Mouse (Mus musculus) midbrain, embryonic 12.5 days (tissue): ENCODE results near the gene Anapc16. TPM values are rescaled to one million over a fixed set of nuclear protein-coding genes. Genes with fewer than 3 reads are reported as not detected.
"Not testable (repeated sequence)": the region's sequence is repeated elsewhere in the genome, so short reads cannot be mapped to it uniquely, and the experiment has no call there.

ENCODE experiments used
- ATAC-seq: fragments of 200-750 bp; cut with Nextera tagmentation; 2 replicates; pipeline ENCODE4 v1.8.0; 2017; ENCODE audit warnings: low read depth, moderate TSS enrichment, moderate library complexity; ENCODE audit not compliant: low FRiP score
- H3K27ac ChIP-seq: fragments of 300-500 bp; sonication (generic); replicated peaks from 2 replicates; pipeline ENCODE4 v1.5.1; 2016; ENCODE audit warnings: mild to moderate bottlenecking
- H3K27me3 ChIP-seq: fragments of 300-500 bp; sonication (generic); 2 replicates; pipeline ENCODE4 v1.6.1; 2016; ENCODE audit warnings: mild to moderate bottlenecking
- H3K36me3 ChIP-seq: fragments of 300-500 bp; sonication (generic); 2 replicates; pipeline ENCODE4 v1.6.1; 2016
- H3K4me1 ChIP-seq: fragments of 300-500 bp; sonication (generic); 2 replicates; pipeline ENCODE4 v1.6.1; 2016
- H3K4me2 ChIP-seq: fragments of 300-500 bp; sonication (generic); replicated peaks from 2 replicates; pipeline ENCODE4 v1.6.1; 2016; ENCODE audit warnings: mild to moderate bottlenecking, moderate library complexity
- H3K4me3 ChIP-seq: fragments of 300-500 bp; sonication (generic); 2 replicates; pipeline ENCODE4 v1.5.1; 2016; ENCODE audit warnings: mild to moderate bottlenecking
- H3K9ac ChIP-seq: fragments of 300-500 bp; sonication (generic); replicated peaks from 2 replicates; pipeline ENCODE4 v1.6.1; 2016; ENCODE audit warnings: mild to moderate bottlenecking, moderate library complexity
- H3K9me3 ChIP-seq: fragments of 300-500 bp; sonication (generic); 2 replicates; pipeline ENCODE4 v1.6.1; 2016; ENCODE audit warnings: mild to moderate bottlenecking
- WGBS: fragments of 180-500 bp; shearing (Covaris S2); methylation state at CpG from one replicate; pipeline ENCODE4 v1.1.7; 2016; 5-methylcytosine and 5-hydroxymethylcytosine counted together
- polyA plus RNA-seq: library from polyadenylated mRNA; unstranded; fragments of >200 nt; fragmentation: Nextera tagmentation; extraction: Ambion mirVana; gene quantifications from 2 replicates; pipeline ENCODE4 v1.2.1, GENCODE M21; 2016

Gene Anapc16
- polyA plus RNA-seq, 1 experiment from 2014 or later = 115 TPM

GRCm38 (mm10) chr10:60028181-60028580 is 25.2 kb upstream of the Anapc16 start:
- H3K9ac ChIP-seq = no peak overlapping the region
- no peak overlapping the region for H3K27ac ChIP-seq
- H3K4me2 ChIP-seq = no peak overlapping the region
- no peak overlapping the region for H3K4me3 ChIP-seq
- no peaks in the 10 kb centered on the region for H3K9me3 ChIP-seq
- no peak for ATAC-seq
- no peaks in the 10 kb centered on the region for H3K36me3 ChIP-seq
- H3K27me3 ChIP-seq = no peaks in the 10 kb centered on the region
- peaks cover 34% of the 10 kb centered on the region for H3K4me1 ChIP-seq
- 86% methylated on average over 7 of the region's 7 CpGs for WGBS

DNA sequence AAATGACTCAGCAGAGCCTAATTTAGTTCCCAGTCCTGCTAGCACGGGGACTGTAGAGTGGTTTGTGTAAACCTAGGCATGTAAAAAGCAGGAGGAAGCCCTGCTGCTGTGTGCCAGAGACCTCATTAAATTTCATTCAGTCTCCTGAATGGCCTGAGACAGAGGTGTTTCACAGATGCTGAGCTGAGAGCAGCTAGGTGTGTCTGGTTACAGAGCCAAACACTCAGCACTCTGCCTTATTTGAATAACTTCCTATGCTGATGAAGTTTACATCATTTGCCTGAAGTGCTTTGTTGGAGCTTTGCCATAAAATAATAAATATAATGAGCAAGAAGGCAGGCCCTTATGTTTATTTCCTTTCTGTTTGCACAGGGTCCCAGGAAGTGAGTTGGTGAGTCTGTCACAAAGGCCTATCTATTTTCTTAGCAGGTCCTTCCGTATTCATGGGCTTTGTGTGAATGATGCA is 24.7 kb upstream of the Anapc16 start:
- Histone ChIP-seq H3K9me3 (no peaks in the 10 kb centered on the region), H3K36me3 (0 out of 2 replicates have a peak, but pooled peaks cover under 1% of the 10 kb centered on the region), H3K4me1 (peaks cover 30% of the 10 kb centered on the region), H3K27ac (no peak overlapping the region), H3K9ac (no peak overlapping the region), H3K4me3 (no peak overlapping the region), H3K4me2 (no peak overlapping the region), H3K27me3 (no peaks in the 10 kb centered on the region)
- WGBS = 60% methylated on average over 2 of the region's 2 CpGs
- ATAC-seq = no peak

DNA sequence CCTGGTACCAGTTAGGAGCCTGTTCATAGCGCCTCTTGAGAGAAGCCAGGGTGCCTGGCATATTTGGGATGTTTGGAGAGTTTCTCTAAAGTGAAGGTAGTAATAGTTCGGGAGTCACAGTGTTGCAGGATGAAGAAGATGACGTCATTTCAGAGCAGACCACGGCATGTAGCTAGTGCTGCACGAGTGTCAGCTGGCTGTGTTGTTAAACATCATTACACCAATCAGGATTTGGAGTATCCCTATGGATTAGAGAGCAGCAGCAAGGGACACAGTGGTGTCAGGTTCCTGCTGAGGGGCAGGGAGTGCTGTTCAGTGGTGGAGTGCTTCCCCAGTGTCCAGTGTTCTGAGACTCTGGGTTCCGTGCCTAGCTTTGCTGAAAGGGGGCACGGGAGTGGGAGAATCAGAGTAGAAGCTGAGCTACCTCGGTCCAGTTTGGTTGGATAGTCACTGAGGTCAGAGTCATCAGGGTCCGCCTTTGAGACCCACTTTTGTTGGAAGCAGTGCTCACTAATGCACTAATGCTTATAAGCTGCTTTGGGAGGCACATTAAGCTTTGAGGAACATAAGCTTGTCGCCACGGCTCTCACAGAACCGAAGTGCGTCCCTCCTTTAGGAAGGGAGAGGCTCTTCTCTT is 23.9 kb upstream of the Anapc16 start:
- ATAC-seq = no peak
- peaks cover 8% of the 10 kb centered on the region; the same call in 1 of the 2 replicates for H3K36me3 ChIP-seq
- 47% methylated on average over 13 of the region's 13 CpGs for WGBS
- no peak overlapping the region for H3K4me2 ChIP-seq
- no peak overlapping the region for H3K4me3 ChIP-seq
- no peak overlapping the region for H3K27ac ChIP-seq
- H3K9me3 ChIP-seq = no peaks in the 10 kb centered on the region
- peaks cover 23% of the 10 kb centered on the region for H3K4me1 ChIP-seq
- H3K9ac ChIP-seq = no peak overlapping the region
- H3K27me3 ChIP-seq = no peaks in the 10 kb centered on the region

DNA sequence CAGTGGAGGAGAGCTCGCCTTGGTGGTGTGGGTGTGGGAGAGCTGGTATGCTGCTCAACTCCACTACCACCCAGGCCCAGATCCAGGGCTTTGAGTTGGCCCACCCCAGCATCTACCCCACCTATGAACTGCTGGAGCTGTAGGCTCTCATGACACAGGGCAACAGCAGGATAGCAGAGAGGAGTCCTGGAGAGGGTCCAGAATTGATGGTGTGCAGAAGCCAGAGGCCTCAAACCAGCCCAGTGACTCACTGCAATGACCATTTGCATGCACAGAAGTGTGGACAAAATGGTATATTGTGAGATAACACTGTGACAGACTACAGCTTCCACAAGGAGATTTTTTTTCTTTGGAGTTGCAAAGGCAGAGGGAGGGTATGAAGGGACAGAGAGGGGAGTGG is 20.8 kb upstream of the Anapc16 start:
- Histone ChIP-seq H3K27me3 (no peaks in the 10 kb centered on the region), H3K9me3 (no peaks in the 10 kb centered on the region), H3K27ac (no peak overlapping the region), H3K36me3 (peaks cover 11% of the 10 kb centered on the region), H3K4me2 (no peak overlapping the region), H3K9ac (no peak overlapping the region), H3K4me3 (no peak overlapping the region), H3K4me1 (peaks cover 18% of the 10 kb centered on the region)
- 83% methylated on average over 1 of the region's 1 CpGs for WGBS
- no peak for ATAC-seq

DNA sequence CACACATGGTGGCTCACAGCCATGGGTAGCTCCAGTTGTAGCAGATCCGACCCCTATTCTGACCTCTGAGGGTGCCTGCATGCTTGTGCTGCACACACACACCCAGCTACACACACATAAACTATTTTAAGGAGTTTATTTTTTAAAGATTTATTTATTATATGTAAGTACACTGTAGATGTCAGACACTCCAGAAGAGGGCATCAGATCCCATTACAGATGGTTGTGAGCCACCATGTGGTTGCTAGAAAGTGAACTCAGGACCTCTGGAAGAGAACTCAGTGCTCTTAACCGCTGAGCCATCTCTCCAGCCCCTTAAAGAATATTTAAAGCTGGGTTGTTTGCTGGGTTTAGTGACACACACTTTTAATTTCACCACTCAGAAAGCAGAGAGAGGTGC is 16.4 kb upstream of the Anapc16 start:
- ATAC-seq = no peak
- Histone ChIP-seq H3K27me3 (no peaks in the 10 kb centered on the region), H3K9me3 (no peaks in the 10 kb centered on the region), H3K27ac (no peak overlapping the region), H3K9ac (no peak overlapping the region), H3K36me3 (peaks cover 30% of the 10 kb centered on the region), H3K4me1 (no peaks in the 10 kb centered on the region), H3K4me2 (no peak overlapping the region), H3K4me3 (no peak overlapping the region)
- WGBS = 82% methylated on average over 2 of the region's 2 CpGs

GRCm38 (mm10) chr10:60016223-60016622 is 13.3 kb upstream of the Anapc16 start:
- 94% methylated on average over 6 of the region's 6 CpGs for WGBS

DNA sequence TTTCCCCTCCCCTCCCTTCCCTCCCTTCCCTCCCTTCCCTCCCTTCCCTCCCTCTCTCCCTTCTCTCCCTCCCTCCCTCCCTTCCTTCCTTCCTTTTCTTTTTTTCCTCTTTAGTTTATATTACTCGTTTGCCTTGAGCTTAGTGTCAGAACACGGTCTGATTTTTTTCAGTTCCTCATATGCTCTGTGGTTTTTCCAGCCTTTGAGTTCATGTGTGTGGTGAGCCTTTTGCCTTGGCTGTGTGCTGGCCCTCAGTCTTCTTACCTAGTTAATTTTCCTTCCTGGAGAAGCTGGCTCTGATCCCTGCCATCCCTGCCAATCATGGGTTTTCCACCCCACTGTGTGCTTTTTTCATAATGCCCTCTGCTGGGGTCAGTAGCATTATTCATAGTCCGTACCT is 6.2 kb upstream of the Anapc16 start:
- no peak overlapping the region for H3K27ac ChIP-seq
- 0 out of 2 replicates have a peak, but pooled peaks cover under 1% of the 10 kb centered on the region for H3K4me1 ChIP-seq
- no peak overlapping the region for H3K4me2 ChIP-seq
- H3K36me3 ChIP-seq = peaks cover 12% of the 10 kb centered on the region; the same call in 1 of the 2 replicates
- H3K9ac ChIP-seq = no peak overlapping the region
- H3K9me3 ChIP-seq = no peaks in the 10 kb centered on the region
- 84% methylated on average over 3 of the region's 3 CpGs for WGBS
- no peak for ATAC-seq
- H3K4me3 ChIP-seq = no peak overlapping the region
- H3K27me3 ChIP-seq = no peaks in the 10 kb centered on the region

More at GRCm38 (mm10) chr10:60016223-60016622, 13.3 kb upstream of the Anapc16 start:
- no peak overlapping the region for H3K4me3 ChIP-seq
- no peak overlapping the region for H3K9ac ChIP-seq
- H3K9me3 ChIP-seq = no peaks in the 10 kb centered on the region
- H3K36me3 ChIP-seq = peaks cover 21% of the 10 kb centered on the region; the same call in 1 of the 2 replicates
- no peaks in the 10 kb centered on the region for H3K27me3 ChIP-seq
- no peaks in the 10 kb centered on the region for H3K4me1 ChIP-seq
- no peak for ATAC-seq
- no peak overlapping the region for H3K27ac ChIP-seq
- no peak overlapping the region for H3K4me2 ChIP-seq

DNA sequence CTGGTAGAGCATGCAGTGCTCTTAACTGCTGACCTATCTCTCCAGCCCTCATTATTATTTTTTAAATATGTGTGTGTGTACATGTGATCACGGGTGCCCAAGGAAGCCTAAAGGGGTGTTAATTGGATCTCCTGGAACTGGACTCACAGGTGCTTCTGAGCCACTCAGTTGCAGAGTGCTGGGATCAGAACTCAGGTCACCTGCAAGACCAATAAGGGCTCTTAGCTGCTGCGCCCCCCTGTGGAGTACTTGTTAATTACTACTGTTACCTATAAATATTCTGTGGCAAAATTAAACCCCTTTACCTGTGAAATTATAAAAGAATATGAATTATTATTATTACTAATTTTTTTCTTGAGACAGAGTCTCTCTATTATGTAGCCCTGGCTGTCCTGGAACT is 2.3 kb upstream of the Anapc16 start:
- Histone ChIP-seq H3K27me3 (no peaks in the 10 kb centered on the region), H3K4me1 (peaks cover 22% of the 10 kb centered on the region), H3K9ac (no peak overlapping the region), H3K4me2 (no peak overlapping the region), H3K9me3 (no peaks in the 10 kb centered on the region), H3K27ac (no peak overlapping the region), H3K4me3 (no peak overlapping the region), H3K36me3 (peaks cover 16% of the 10 kb centered on the region; the same call in 1 of the 2 replicates)
- WGBS = 60% methylated on average over 2 of the region's 2 CpGs
- no peak for ATAC-seq

DNA sequence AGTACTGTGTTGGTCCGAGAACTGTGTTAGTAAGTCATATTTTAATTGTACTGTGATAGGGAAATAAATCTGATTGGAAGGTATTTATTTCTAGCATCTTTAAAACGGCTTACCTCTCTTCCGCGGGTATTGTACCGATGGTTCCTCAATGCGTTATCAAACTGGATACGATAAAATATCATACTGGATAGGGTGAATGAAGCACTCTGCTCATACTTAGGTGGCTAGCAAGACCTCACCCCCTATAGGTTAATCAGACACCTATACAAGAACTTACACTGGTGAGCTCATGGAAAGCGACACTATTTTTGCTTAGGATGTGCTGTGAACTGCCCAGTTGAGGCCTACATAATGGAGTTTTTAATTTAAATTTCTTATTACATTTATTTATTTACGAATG is 912 bp upstream of the Anapc16 start:
- Histone ChIP-seq H3K4me2 (peak overlapping the region; percentile 82), H3K27me3 (no peaks in the 10 kb centered on the region), H3K4me1 (peaks cover 22% of the 10 kb centered on the region), H3K4me3 (peak overlapping the region; percentile 57), H3K27ac (peak overlapping the region; percentile 96), H3K9ac (peak overlapping the region; percentile 56), H3K9me3 (no peaks in the 10 kb centered on the region), H3K36me3 (peaks cover 23% of the 10 kb centered on the region; the same call in 1 of the 2 replicates)
- 74% methylated on average over 9 of the region's 9 CpGs for WGBS
- ATAC-seq = no peak

DNA sequence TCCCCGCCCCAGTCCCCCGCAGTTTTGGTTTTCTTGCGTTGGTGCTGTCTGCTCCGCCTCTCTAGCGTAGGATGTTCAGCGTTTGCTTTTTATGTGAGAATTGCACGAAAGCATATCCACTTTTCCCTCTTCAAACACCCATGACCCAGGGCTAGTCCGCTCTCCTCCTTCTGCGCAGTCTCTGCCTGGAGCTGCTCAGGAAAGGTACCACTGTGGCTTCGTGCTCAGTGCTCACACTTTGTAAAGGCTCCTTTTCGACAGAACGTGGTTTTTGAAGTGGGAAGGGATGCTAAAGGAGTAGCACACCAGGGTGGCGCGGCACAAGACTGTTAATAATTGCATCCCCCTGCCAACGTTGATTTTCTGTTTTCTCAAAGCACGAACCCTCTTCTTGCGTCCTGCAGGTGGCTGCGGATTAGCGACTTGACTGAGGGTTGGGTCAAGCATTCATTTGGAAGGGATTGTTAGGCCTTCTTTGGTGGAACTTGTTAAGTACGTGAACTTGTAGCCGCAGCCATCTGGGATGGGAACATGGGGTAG is 348 bp upstream of the Anapc16 start:
- Histone ChIP-seq H3K9ac (peak overlapping the region; percentile 56), H3K4me3 (peak overlapping the region; percentile 57), H3K27me3 (no peaks in the 10 kb centered on the region), H3K27ac (peak overlapping the region; percentile 96), H3K9me3 (no peaks in the 10 kb centered on the region), H3K4me2 (peak overlapping the region; percentile 82), H3K4me1 (peaks cover 22% of the 10 kb centered on the region), H3K36me3 (peaks cover 18% of the 10 kb centered on the region; the same call in 1 of the 2 replicates)
- ATAC-seq = peak; percentile 16
- WGBS = 0% methylated on average over 21 of the region's 21 CpGs

DNA sequence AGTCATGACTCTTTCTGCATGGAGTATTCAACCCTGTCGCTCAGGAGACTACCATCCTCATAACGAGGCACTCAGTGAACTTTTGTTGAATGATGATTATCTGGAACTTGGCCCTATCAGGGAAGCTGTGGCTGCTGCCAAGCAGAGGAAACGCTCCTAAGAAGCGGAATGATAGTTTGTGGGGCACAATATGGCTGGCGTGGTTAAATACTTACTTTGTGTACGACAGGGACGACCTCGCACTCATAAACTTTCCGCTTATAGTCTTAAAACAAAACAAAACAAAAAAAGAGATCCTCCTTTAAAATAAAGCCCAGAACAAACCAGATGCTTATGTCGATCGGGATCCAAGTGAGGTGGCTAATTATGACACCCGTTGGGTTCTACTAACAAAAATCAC is 732 bp downstream of the Anapc16 start:
- WGBS = 7% methylated on average over 12 of the region's 12 CpGs
- Histone ChIP-seq H3K36me3 (peaks cover 12% of the 10 kb centered on the region; the same call in 1 of the 2 replicates), H3K9ac (peak overlapping the region; percentile 56), H3K27me3 (no peaks in the 10 kb centered on the region), H3K4me2 (peak overlapping the region; percentile 82), H3K27ac (peak overlapping the region; percentile 96), H3K4me3 (peak overlapping the region; percentile 57), H3K4me1 (peaks cover 22% of the 10 kb centered on the region), H3K9me3 (no peaks in the 10 kb centered on the region)
- no peak for ATAC-seq

DNA sequence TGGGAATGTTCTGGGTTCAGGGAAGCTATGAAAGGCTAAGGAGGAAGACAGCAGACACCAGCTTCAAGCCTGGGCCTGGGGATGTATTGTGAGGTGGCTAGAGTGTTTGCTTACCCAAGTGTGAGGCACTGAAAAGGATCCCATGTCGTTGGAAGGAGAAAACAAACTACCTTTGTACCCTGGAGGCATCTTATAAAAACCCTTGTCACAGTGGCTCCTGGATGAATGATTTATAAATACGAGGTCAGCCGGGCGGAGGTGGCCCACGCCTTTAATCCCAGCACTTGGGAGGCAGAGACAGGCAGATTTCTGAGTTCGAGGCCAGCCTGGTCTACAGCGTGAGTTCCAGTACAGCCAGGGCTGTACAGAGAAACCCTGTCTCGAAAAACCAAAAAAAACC is 1.3 kb downstream of the Anapc16 start:
- WGBS = 85% methylated on average over 8 of the region's 8 CpGs
- peak overlapping the region; percentile 82 for H3K4me2 ChIP-seq
- H3K9me3 ChIP-seq, H3K27ac ChIP-seq, ATAC-seq, H3K27me3 ChIP-seq, H3K9ac ChIP-seq: not testable (repeated sequence)
- peaks cover 12% of the 10 kb centered on the region; the same call in 1 of the 2 replicates for H3K36me3 ChIP-seq
- peak overlapping the region; percentile 57; the same call in 1 of the 2 replicates for H3K4me3 ChIP-seq
- peaks cover 22% of the 10 kb centered on the region for H3K4me1 ChIP-seq
